Mouse (Mus musculus) liver, adult (tissue): ENCODE data around the gene Trim66.

ENCODE experiments used
- GATA4 ChIP-seq: IDR thresholded peaks from 2 replicates; pipeline ENCODE4 v1.6.1; 2014; ENCODE audit warnings: mild to moderate bottlenecking, low read length; ENCODE audit not compliant: insufficient replicate concordance

Trim66 gene

GRCm38 (mm10) chr7:109508034-109508433 lies at the start of gene Trim66:
Trim66 (minus strand) TSS chr7:109508134.
- no peak for TF ChIP-seq GATA4

- TF ChIP-seq GATA4, result no peak
These were observed 38.8 kb upstream of the Trim66 start for GRCm38 (mm10) chr7:109546726-109547125.

DNA sequence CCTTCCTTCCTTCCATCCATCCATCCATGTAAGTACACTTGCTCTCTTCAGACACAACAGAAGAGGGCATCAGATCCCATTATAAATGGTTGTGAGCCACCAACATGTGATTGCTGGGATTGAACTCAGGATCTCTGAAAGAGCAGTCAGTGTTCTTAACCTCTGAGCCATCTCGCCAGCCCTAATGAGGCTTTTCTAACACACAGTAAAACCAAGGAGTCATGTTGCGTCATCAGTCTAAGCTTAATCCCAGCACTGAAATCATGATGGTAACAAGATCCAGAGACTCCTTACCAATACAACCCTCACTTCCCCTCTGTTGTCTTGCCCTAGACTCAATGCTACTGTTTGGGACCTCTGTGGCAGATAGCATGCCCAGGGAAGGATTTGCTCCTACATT lies 38.3 kb upstream of the Trim66 start:
- no peak for TF ChIP-seq GATA4

GRCm38 (mm10) chr7:109545255-109545993 lies 37.5 kb upstream of the Trim66 start:
- TF ChIP-seq GATA4, result no peak

GRCm38 (mm10) chr7:109544792-109545191 lies 36.9 kb upstream of the Trim66 start:
- no peak for TF ChIP-seq GATA4

GRCm38 (mm10) chr7:109542364-109542628 lies 34.4 kb upstream of the Trim66 start:
- TF ChIP-seq GATA4, result no peak; the same call in 1 of the 2 replicates

DNA sequence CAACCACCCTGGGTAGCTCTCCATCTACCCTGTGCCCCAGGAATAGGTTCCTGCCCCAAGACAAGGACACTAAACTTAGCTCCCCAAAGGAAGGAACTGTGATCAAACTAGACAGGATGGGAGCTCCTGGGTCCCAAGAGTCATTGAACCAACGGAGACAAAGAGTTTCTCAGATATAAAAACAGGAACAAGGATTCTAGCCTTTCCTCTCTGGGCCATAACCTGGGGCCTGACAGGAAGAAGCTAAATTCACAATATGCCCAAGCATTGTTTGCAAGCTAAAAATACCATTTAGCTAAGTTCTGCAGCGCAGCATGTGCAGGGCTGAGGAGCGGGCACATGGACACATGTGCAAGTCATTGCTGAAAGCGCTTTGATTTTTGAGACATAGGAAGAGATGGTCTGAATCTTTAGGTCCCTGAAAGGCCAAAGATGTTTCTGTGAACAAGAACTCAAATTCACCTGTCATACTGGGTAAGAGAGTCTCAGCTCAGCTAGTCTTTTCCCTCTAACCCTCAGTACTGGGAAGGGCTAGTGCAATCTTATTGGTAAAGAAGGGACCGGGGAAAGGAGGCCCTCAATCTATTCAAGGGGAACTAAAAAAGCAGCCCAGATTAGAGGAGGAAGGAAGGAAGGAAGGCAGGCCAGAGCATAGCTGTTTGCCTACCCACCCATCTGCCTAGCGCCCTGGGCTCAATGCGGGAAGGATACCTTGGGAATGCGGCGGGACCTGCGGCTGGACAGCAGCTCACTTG lies 33.9 kb upstream of the Trim66 start:
- peak; percentile 62; the same call in 1 of the 2 replicates for TF ChIP-seq GATA4

- TF ChIP-seq GATA4, result no peak
These were observed 33.0 kb upstream of the Trim66 start for GRCm38 (mm10) chr7:109540902-109541301.

DNA sequence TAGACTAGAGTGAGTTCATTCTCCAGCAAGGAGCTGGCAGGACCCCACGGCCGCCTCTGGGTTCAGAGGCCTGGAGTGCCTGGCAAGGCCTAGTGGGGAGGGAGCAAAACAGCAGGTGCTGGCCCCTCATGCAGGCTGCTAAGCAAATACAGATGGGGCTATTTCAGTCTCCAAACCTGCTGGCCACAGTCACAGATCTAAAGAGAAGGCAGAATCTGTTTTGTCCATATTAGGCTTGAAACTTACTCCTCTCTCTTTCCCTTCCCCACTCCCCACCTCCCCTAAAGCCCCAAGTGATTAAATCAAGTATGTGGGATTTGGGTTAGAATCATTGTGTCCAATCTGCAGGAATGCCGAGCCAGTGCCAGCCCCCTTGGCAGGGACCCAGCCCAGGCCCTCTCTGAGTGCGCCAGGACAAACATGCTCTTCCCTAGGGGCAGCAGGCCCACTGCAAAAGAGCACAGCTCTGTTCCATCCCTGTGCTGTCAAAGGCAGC lies 28.6 kb upstream of the Trim66 start:
- TF ChIP-seq GATA4, result no peak

DNA sequence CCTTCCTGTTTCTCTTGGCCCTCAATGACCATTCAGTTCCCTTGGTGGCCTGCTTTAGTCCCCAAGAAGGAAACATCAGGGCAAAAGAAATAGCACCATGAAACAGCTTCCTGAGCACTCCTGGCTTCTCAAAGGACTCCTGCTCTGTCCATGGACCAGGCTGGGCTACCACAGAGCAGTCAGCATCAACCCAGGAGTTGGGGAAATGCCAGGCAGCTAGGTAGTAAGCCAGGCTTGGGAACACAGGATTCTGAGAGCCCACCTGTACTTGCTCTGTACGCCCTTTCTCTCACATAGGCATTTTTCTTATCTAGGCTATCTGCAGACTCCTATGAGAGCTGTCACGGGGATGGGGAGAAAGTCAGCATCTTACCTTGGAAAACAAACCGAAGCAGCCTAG lies 27.0 kb upstream of the Trim66 start:
- no peak for TF ChIP-seq GATA4

- no peak for TF ChIP-seq GATA4
These were observed 26.0 kb upstream of the Trim66 start for GRCm38 (mm10) chr7:109533888-109534287.

- TF ChIP-seq GATA4, result no peak
These were observed 25.2 kb upstream of the Trim66 start for GRCm38 (mm10) chr7:109533129-109533528.

DNA sequence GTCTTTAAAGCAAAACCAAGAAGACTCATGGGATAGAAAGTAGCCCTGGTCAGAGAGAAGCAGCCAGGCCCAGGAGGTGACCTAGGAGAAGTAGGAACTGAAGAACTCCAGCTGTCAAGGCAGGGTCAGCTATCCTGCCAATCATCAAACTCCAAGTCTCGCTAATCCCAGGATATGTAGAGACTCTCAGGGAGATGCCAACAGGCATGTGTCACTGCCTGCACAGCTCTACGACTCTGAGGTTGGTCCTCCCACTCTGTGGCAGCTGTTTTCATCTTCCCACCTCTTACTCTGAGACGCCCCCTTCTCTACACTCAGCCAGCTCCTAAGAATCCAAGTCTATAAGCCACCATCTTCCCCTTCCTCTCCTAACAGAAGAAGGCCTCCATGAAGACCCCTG lies 24.8 kb upstream of the Trim66 start:
- no peak for TF ChIP-seq GATA4

- TF ChIP-seq GATA4, result peak; percentile 68; the same call in 1 of the 2 replicates
These were observed 23.6 kb upstream of the Trim66 start for GRCm38 (mm10) chr7:109531501-109531900.

DNA sequence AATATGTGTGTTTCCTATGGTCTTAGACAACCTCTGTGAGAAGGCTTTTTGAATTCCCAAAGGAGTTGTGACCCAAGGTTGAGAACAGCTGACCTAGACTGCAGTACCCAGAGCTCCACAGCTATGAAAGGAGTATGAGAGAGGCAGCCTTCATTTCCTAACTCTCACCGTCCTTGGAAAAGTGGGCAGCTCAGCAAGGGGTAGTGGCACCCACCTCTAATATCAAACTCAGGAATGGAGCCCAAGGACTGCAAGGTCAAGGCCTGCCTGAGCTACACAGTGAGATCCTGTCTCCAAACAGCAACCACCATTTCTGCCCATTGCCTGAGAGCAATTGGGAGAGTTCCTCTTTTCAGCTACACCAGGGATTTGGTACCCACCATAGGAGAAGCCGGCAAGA lies 21.8 kb upstream of the Trim66 start:
- TF ChIP-seq GATA4, result no peak

DNA sequence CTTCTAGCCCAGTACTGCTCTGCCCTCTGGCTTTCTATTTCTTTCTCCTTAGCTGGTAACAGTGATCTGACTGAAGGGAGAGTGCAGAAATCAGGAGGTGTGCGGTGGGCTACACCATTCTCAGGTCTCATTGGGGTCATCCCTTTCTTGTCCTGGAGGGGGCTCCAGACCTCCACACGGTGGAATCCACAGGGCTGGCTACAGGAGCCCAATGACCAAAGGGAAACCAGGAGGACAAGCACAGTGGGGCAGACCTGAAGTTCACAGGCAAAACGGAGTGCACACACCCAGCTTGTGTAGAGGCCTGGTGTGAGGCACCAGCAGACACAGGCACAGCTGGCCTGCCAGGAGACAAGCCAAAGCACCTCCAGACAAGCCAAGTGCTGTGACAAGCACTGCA lies 20.4 kb upstream of the Trim66 start:
- TF ChIP-seq GATA4, result no peak

DNA sequence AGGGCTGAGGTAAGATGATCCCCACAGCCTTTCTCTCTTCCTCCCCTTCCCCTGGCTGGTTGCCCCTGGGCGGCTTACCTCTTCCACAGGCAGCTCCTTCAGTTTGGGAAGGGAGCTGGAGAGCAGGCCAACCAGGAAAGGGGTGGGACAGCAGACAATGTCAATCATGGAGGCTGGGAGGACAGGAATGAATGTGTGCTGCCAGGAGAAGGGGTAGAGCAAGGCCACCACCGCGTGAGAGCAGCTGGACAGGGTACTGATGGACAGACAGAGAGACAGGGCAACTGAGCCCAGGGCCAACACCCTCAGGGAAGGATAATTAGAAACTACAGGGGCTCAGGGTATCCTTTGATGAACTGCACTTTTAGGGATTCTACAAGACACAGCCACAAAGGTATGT lies 19.6 kb upstream of the Trim66 start:
- no peak for TF ChIP-seq GATA4
